Mouse (Mus musculus): Measurements from ENCODE around the gene 9130230L23Rik. TPM values are rescaled to one million over a fixed set of nuclear protein-coding genes. Genes with fewer than 3 reads are reported as not detected.

9130230L23Rik gene
- polyA plus RNA-seq, 1 experiment from 2014 or later: not detected

GRCm38 (mm10) chr5:65949822-65950221 lies 54.3 kb downstream of the 9130230L23Rik start:
- H3K9ac ChIP-seq: peak overlapping the region; percentile 14; the same call in 1 of the 2 replicates
- 17% methylated on average over 3 of the region's 3 CpGs for WGBS
- DNase-seq (ENCODE audit: low spot score) (no peak), ATAC-seq (ENCODE audit: low FRiP score) (no peak)
- H3K27me3 ChIP-seq (ENCODE audit: control insufficient read depth, insufficient read depth, low read length): no peaks in the 10 kb centered on the region
- peak overlapping the region; percentile 93 for H3K27ac ChIP-seq
- H3K4me3 ChIP-seq (replicated peaks; ENCODE audit: low read length): no peak overlapping the region
- no peaks in the 10 kb centered on the region for H3K36me3 ChIP-seq (replicated peaks; ENCODE audit: control insufficient read depth, insufficient read depth)
- H3K9me3 ChIP-seq (ENCODE audit: control insufficient read depth, low read length): no peaks in the 10 kb centered on the region
- peaks cover 15% of the 10 kb centered on the region for H3K4me1 ChIP-seq (replicated peaks; ENCODE audit: control insufficient read depth, insufficient read depth, low read length)
- H3K4me2 ChIP-seq (replicated peaks): no peak overlapping the region; the same call in 1 of the 2 replicates

- no peak for ATAC-seq (ENCODE audit: low FRiP score)
- no peaks in the 10 kb centered on the region for H3K9me3 ChIP-seq (ENCODE audit: control insufficient read depth, low read length)
- H3K4me1 ChIP-seq (replicated peaks; ENCODE audit: control insufficient read depth, insufficient read depth, low read length): no peaks in the 10 kb centered on the region
- H3K27me3 ChIP-seq (ENCODE audit: control insufficient read depth, insufficient read depth, low read length): no peaks in the 10 kb centered on the region
- H3K4me2 ChIP-seq (replicated peaks): no peak overlapping the region
- H3K4me3 ChIP-seq (replicated peaks; ENCODE audit: low read length): no peak overlapping the region
- no peak for DNase-seq (ENCODE audit: low spot score)
- no peak overlapping the region for H3K27ac ChIP-seq
- H3K36me3 ChIP-seq (replicated peaks; ENCODE audit: control insufficient read depth, insufficient read depth): no peaks in the 10 kb centered on the region
- WGBS: 75% methylated on average over 4 of the region's 4 CpGs
- no peak overlapping the region for H3K9ac ChIP-seq
These were observed 62.9 kb downstream of the 9130230L23Rik start for GRCm38 (mm10) chr5:65941145-65941544.

DNA sequence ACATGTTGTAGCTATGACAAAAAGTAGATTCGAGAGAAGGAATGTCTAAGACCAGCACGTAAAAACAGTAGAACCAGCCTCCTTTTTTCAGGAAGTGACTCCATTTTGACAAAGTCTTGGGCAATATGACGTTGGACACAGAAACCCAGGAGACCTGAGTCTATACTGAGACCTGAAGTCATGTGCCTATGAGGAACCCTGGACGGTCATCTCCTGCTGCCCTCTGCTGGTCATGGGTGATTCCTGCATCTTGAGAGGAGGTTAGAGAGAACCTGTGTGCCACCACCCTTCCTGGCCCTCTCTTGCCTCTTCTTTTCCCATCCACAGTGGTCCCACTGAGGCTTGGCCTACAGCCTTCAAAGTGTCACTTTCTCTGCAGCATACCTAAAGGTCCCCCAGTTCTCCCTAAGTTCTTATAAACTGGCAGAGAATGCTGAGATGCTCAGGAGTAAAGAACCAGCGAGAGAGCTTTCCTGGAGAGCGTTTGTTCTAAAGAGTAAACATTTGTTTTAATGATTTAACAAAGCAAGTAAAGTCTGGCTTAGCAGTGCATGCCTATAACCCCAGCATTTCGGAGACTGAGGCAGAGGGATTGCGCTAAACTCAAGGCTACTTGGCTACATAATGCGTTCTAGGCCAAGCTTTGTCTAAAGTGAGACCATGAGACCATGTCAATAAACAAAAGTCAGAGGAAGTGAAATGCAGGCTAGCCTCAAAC lies 65.9 kb downstream of the 9130230L23Rik start:
- H3K4me2 ChIP-seq (replicated peaks): no peak overlapping the region
- no peaks in the 10 kb centered on the region for H3K36me3 ChIP-seq (replicated peaks; ENCODE audit: control insufficient read depth, insufficient read depth)
- 55% methylated on average over 9 of the region's 9 CpGs for WGBS
- H3K9ac ChIP-seq: no peak overlapping the region
- no peaks in the 10 kb centered on the region for H3K4me1 ChIP-seq (replicated peaks; ENCODE audit: control insufficient read depth, insufficient read depth, low read length)
- H3K4me3 ChIP-seq (replicated peaks; ENCODE audit: low read length): no peak overlapping the region
- no peak overlapping the region for H3K27ac ChIP-seq
- H3K9me3 ChIP-seq (ENCODE audit: control insufficient read depth, low read length): no peaks in the 10 kb centered on the region
- ATAC-seq (ENCODE audit: low FRiP score): peak; percentile 66; the same call in 1 of the 2 replicates
- DNase-seq (ENCODE audit: low spot score): peak; percentile 81
- H3K27me3 ChIP-seq (ENCODE audit: control insufficient read depth, insufficient read depth, low read length): no peaks in the 10 kb centered on the region

DNA sequence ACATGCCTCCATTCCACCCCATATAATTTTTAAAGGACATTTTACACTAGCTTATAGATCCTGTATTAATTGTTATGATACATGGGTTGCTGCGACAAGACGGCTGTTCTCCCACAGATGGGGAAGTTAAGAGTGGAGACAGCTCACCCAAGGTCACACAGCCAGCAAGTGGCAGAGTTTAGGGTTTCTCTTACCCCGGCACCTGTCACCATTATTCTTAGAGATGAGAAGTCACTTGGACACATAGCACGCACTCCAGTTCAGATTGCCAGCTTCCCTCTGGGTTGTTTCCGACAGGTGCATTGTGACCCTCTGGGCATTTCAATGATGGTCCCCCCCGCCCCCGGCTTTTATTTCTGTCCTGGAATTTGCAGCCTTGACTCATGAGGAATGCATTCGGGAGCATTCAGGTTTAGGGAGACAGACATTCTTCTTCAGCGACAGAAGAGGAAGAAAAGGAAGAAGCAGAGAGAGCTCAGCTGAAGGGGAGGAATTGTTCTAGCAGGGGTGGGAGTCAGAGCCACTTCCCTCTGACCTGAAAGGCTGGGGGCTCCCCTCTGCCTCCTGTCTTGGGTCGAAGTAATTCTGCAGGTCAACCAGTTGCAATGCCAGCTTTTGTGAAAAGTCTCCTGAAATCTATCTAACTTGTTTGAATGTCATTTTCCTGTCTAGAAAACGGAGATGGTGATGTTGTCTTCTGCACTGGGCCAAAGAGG lies 66.9 kb downstream of the 9130230L23Rik start:
- no peak overlapping the region for H3K27ac ChIP-seq
- H3K4me2 ChIP-seq (replicated peaks): no peak overlapping the region
- H3K9me3 ChIP-seq (ENCODE audit: control insufficient read depth, low read length): no peaks in the 10 kb centered on the region
- DNase-seq (ENCODE audit: low spot score): no peak
- no peaks in the 10 kb centered on the region for H3K36me3 ChIP-seq (replicated peaks; ENCODE audit: control insufficient read depth, insufficient read depth)
- no peaks in the 10 kb centered on the region for H3K4me1 ChIP-seq (replicated peaks; ENCODE audit: control insufficient read depth, insufficient read depth, low read length)
- no peak overlapping the region for H3K4me3 ChIP-seq (replicated peaks; ENCODE audit: low read length)
- ATAC-seq (ENCODE audit: low FRiP score): no peak
- no peaks in the 10 kb centered on the region for H3K27me3 ChIP-seq (ENCODE audit: control insufficient read depth, insufficient read depth, low read length)
- WGBS: 67% methylated on average over 11 of the region's 11 CpGs
- no peak overlapping the region for H3K9ac ChIP-seq

- Histone ChIP-seq H3K9ac (no peak within 1 kb of the TSS), H3K27ac (no peak within 1 kb of the TSS), H3K4me2 (replicated peaks) (no peak within 1 kb of the TSS), H3K9me3 (ENCODE audit: control insufficient read depth, low read length) (no peaks in the 10 kb centered on the region), H3K36me3 (replicated peaks; ENCODE audit: control insufficient read depth, insufficient read depth) (no peaks in the 10 kb centered on the region), H3K4me1 (replicated peaks; ENCODE audit: control insufficient read depth, insufficient read depth, low read length) (no peaks in the 10 kb centered on the region), H3K4me3 (replicated peaks; ENCODE audit: low read length) (no peak within 1 kb of the TSS), H3K27me3 (ENCODE audit: control insufficient read depth, insufficient read depth, low read length) (no peaks in the 10 kb centered on the region)
- no peak for ATAC-seq (ENCODE audit: low FRiP score)
- 88% methylated on average over 5 of the region's 5 CpGs for WGBS
- DNase-seq (ENCODE audit: low spot score): no peak
These were observed 69.3 kb downstream of the 9130230L23Rik start, which contains the start of gene Chrna9 for GRCm38 (mm10) chr5:65934783-65935182. TSS of gene Chrna9 (plus strand) at chr5:65934921.

DNA sequence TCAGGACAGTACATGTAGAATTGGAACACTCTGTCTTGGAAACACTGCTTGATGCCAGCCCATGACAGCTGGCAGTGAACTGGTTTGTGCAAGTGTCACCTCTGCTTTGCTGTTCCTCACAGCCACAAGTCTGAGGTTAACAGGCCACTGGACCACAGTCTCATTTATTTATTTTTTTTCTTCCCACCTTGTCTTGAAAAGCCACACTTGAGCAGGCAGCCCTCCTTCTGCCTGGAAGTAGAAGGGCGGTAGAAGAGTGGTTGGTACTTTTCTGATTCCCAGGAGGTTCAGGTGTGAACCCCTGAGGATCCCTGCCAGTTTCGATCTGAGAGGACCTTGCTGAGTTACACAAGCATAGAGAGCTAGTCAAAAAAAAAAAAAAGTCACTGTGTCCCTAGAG lies 70.3 kb downstream of the 9130230L23Rik start:
- H3K4me2 ChIP-seq (replicated peaks): no peak overlapping the region
- no peak for DNase-seq (ENCODE audit: low spot score)
- no peak overlapping the region for H3K27ac ChIP-seq
- H3K9me3 ChIP-seq (ENCODE audit: control insufficient read depth, low read length): no peaks in the 10 kb centered on the region
- no peaks in the 10 kb centered on the region for H3K4me1 ChIP-seq (replicated peaks; ENCODE audit: control insufficient read depth, insufficient read depth, low read length)
- no peak for ATAC-seq (ENCODE audit: low FRiP score)
- no peak overlapping the region for H3K4me3 ChIP-seq (replicated peaks; ENCODE audit: low read length)
- no peaks in the 10 kb centered on the region for H3K36me3 ChIP-seq (replicated peaks; ENCODE audit: control insufficient read depth, insufficient read depth)
- WGBS: 81% methylated on average over 2 of the region's 2 CpGs
- H3K27me3 ChIP-seq (ENCODE audit: control insufficient read depth, insufficient read depth, low read length): no peaks in the 10 kb centered on the region
- H3K9ac ChIP-seq: no peak overlapping the region

GRCm38 (mm10) chr5:65933258-65933657 lies 70.8 kb downstream of the 9130230L23Rik start:
- ATAC-seq (ENCODE audit: low FRiP score) (no peak), DNase-seq (ENCODE audit: low spot score) (no peak)
- no peaks in the 10 kb centered on the region for H3K4me1 ChIP-seq (replicated peaks; ENCODE audit: control insufficient read depth, insufficient read depth, low read length)
- H3K27me3 ChIP-seq (ENCODE audit: control insufficient read depth, insufficient read depth, low read length): no peaks in the 10 kb centered on the region
- H3K27ac ChIP-seq: no peak overlapping the region
- H3K9ac ChIP-seq: no peak overlapping the region
- H3K4me3 ChIP-seq (replicated peaks; ENCODE audit: low read length): no peak overlapping the region
- WGBS: 89% methylated on average over 4 of the region's 4 CpGs
- H3K9me3 ChIP-seq (ENCODE audit: control insufficient read depth, low read length): no peaks in the 10 kb centered on the region
- no peaks in the 10 kb centered on the region for H3K36me3 ChIP-seq (replicated peaks; ENCODE audit: control insufficient read depth, insufficient read depth)
- no peak overlapping the region for H3K4me2 ChIP-seq (replicated peaks)

GRCm38 (mm10) chr5:65930171-65930570 lies 73.9 kb downstream of the 9130230L23Rik start:
- ATAC-seq (ENCODE audit: low FRiP score) (no peak), DNase-seq (ENCODE audit: low spot score) (no peak)
- Histone ChIP-seq H3K4me1 (replicated peaks; ENCODE audit: control insufficient read depth, insufficient read depth, low read length) (no peaks in the 10 kb centered on the region), H3K9me3 (ENCODE audit: control insufficient read depth, low read length) (no peaks in the 10 kb centered on the region), H3K36me3 (replicated peaks; ENCODE audit: control insufficient read depth, insufficient read depth) (no peaks in the 10 kb centered on the region), H3K9ac (no peak overlapping the region), H3K4me3 (replicated peaks; ENCODE audit: low read length) (no peak overlapping the region), H3K27ac (no peak overlapping the region), H3K27me3 (ENCODE audit: control insufficient read depth, insufficient read depth, low read length) (no peaks in the 10 kb centered on the region), H3K4me2 (replicated peaks) (no peak overlapping the region)
- WGBS: 81% methylated on average over 4 of the region's 4 CpGs

Data from hindbrain, embryonic 14.5 days (tissue).